In the genomic region with DNA sequence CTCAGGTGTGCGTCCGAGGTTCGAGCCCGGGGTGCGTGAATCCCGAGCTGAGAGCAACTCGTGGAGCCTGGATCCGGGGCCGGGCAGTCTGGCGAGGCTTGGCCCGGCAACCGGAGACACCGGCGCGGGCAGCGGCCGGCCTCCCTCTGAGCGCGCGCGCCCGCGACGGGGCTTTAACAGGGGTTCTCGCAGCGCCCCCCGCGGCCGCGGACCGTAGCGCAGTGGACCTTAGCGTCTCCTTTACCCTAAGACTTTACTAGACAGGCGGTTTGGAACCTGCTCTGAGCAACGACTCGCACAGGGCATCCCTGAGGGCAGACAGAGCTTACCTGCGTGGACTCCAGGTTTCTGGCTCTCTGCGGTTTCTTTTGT, we compare ENCODE assay signal across 8 mouse cellular contexts. TPM values are rescaled to one million over a fixed set of nuclear protein-coding genes. Genes with fewer than 3 reads are reported as not detected.
DNase-seq lines count a peak whose midpoint lies in the region; ATAC-seq and TF ChIP-seq lines count a peak whose summit lies in the region.

A gene (minus strand): TSS at position 167 of the 372 bp plus-strand sequence.

- H3K79me2 ChIP-seq in heart, adult 2 months (replicated peaks; ENCODE audit: control insufficient read depth, insufficient read depth, low read length): no peaks in the 10 kb centered on the region

- H3K9me3 ChIP-seq in embryonic facial prominence, embryonic 12.5 days: no peaks in the 10 kb centered on the region
- no peaks in the 10 kb centered on the region for H3K9me3 ChIP-seq in midbrain, embryonic 10.5 days (replicated peaks)

- 0 out of 2 replicates have a peak, but pooled peaks have one; percentile 24 for TF ChIP-seq POLR2A in heart, adult 2 months (IDR thresholded peaks at IDR 0.05; ENCODE audit: insufficient read depth, low read depth, low read length)
- TF ChIP-seq POLR2A in small intestine, adult 2 months (IDR thresholded peaks at IDR 0.05; ENCODE audit: low read depth, low read length): peak; percentile 44; the same call in 1 of the 2 replicates

- H3K27me3 ChIP-seq in embryonic facial prominence, embryonic 12.5 days: 0 out of 2 replicates have a peak, but pooled peaks cover 8% of the 10 kb centered on the region
- peaks cover 3% of the 10 kb centered on the region; the same call in 1 of the 2 replicates for H3K27me3 ChIP-seq in heart, adult 2 months (ENCODE audit: control insufficient read depth, insufficient read depth, low read length)
- H3K27me3 ChIP-seq in midbrain, embryonic 10.5 days (ENCODE audit: low read depth, poor library complexity, severe bottlenecking): peaks cover 80% of the 10 kb centered on the region
- peaks cover 10% of the 10 kb centered on the region for H3K27me3 ChIP-seq in small intestine, adult 2 months (ENCODE audit: control insufficient read depth, insufficient read depth, low read length)

- TF ChIP-seq CTCF in heart, adult 2 months (IDR thresholded peaks at IDR 0.05): peak; percentile 88
- TF ChIP-seq CTCF in small intestine, adult 2 months (IDR thresholded peaks at IDR 0.05; ENCODE audit: extremely low read depth, insufficient read length, insufficient replicate concordance, low read depth, low read length): peak; percentile 64

- no peak for TF ChIP-seq EP300 in heart, adult 2 months (IDR thresholded peaks at IDR 0.05; ENCODE audit: insufficient read depth, low read depth, low read length)

- 0 out of 2 replicates have a peak, but pooled peaks cover 6% of the 10 kb centered on the region for H3K36me3 ChIP-seq in embryonic facial prominence, embryonic 12.5 days
- H3K36me3 ChIP-seq in heart, adult 2 months (ENCODE audit: control insufficient read depth, insufficient read depth, low read length): no peaks in the 10 kb centered on the region
- H3K36me3 ChIP-seq in midbrain, embryonic 10.5 days: no peaks in the 10 kb centered on the region
- no peaks in the 10 kb centered on the region for H3K36me3 ChIP-seq in small intestine, adult 2 months (ENCODE audit: control insufficient read depth, insufficient read depth, low read length)

- ATAC-seq in embryonic facial prominence, embryonic 12.5 days (ENCODE audit: insufficient number of reproducible peaks, insufficient read depth, low FRiP score, low TSS enrichment): peak; percentile 64
- ATAC-seq in erythroblast, adult 5-6 weeks (replicated peaks; ENCODE audit: low FRiP score, poor library complexity, severe bottlenecking): no peak

- under 1% methylated on average over 38 of the region's 38 CpGs for WGBS in embryonic facial prominence, embryonic 12.5 days
- WGBS in heart, adult 2 months: 1% methylated on average over 38 of the region's 38 CpGs
- under 1% methylated on average over 38 of the region's 38 CpGs for WGBS in midbrain, embryonic 10.5 days
- 1% methylated on average over 38 of the region's 38 CpGs for WGBS in small intestine, adult 2 months

- no peak within 1 kb of the TSS for H3K27ac ChIP-seq in embryonic facial prominence, embryonic 12.5 days
- H3K27ac ChIP-seq in heart, adult 2 months: 0 out of 2 replicates have a peak within 1 kb of the TSS, but pooled peaks have one; percentile 31
- peak within 1 kb of the TSS; percentile 81 for H3K27ac ChIP-seq in midbrain, embryonic 10.5 days (replicated peaks)
- H3K27ac ChIP-seq in small intestine, adult 2 months (ENCODE audit: insufficient read depth, low read depth, low read length): no peak within 1 kb of the TSS

- H3K4me2 ChIP-seq in embryonic facial prominence, embryonic 12.5 days (replicated peaks): peak within 1 kb of the TSS; percentile 87

- H3K4me3 ChIP-seq in embryonic facial prominence, embryonic 12.5 days: peak within 1 kb of the TSS; percentile 70
- H3K4me3 ChIP-seq in heart, adult 2 months: peak within 1 kb of the TSS; percentile 54
- H3K4me3 ChIP-seq in midbrain, embryonic 10.5 days: peak within 1 kb of the TSS; percentile 66
- H3K4me3 ChIP-seq in small intestine, adult 2 months (ENCODE audit: low read depth, low read length): peak within 1 kb of the TSS; percentile 76

- peak within 1 kb of the TSS; percentile 71 for H3K9ac ChIP-seq in embryonic facial prominence, embryonic 12.5 days
- H3K9ac ChIP-seq in heart, adult 2 months (ENCODE audit: low read depth, low read length): peak within 1 kb of the TSS; percentile 67

- peaks cover 11% of the 10 kb centered on the region for H3K4me1 ChIP-seq in embryonic facial prominence, embryonic 12.5 days
- no peaks in the 10 kb centered on the region for H3K4me1 ChIP-seq in heart, adult 2 months (ENCODE audit: control insufficient read depth, insufficient read depth, low read length)
- peaks cover 12% of the 10 kb centered on the region for H3K4me1 ChIP-seq in midbrain, embryonic 10.5 days
- H3K4me1 ChIP-seq in small intestine, adult 2 months (ENCODE audit: control insufficient read depth, insufficient read depth, insufficient read length, low read length): peaks cover 4% of the 10 kb centered on the region; the same call in 1 of the 2 replicates

- DNase-seq in adrenal gland, postnatal 36 days: peak; percentile 90 to 92
- DNase-seq in heart, adult 2 months: peak; percentile 85 to 87
- DNase-seq in kidney, adult 18-20 months: peak; percentile 88
- peak; percentile 85 for DNase-seq in left cerebral cortex, postnatal 4 days
- DNase-seq in midbrain, embryonic 10.5 days (ENCODE audit: low spot score): peak; percentile 85

- intact Hi-C loops in heart, adult 2 months (cut with DNase I): no loop called here
- intact Hi-C loops in left cerebral cortex, postnatal 4 days (cut with DNase I): no loop called here

RNA-seq across cellular contexts. Expression of the gene that starts here (rescaled TPM):
- 1 to 10 TPM; 1.3 to 1.9 TPM for total RNA-seq in adrenal gland, postnatal 36 days (2021)
- 25.2 and 27.7 TPM in 2 replicates for polyA plus RNA-seq in embryonic facial prominence, embryonic 12.5 days (2016; fragmentation: Nextera tagmentation; extraction: Ambion mirVana)
- total RNA-seq in heart, adult 2 months (2021): 1 to 10 TPM; 1.2 to 2.3 TPM
- 1.9 and 2.3 TPM in 2 replicates for polyA plus RNA-seq in heart, adult 2 months (2012; rRNA removed)
- total RNA-seq in left cerebral cortex, postnatal 4 days (2021): 10 to 100 TPM; 21.4 TPM
- polyA plus RNA-seq in midbrain, embryonic 10.5 days (2016; fragmentation: Nextera tagmentation; extraction: Ambion mirVana): 13.2 and 14.7 TPM in 2 replicates
- 5.0 and 10.1 TPM in 2 replicates for polyA plus RNA-seq in small intestine, adult 2 months (2012; rRNA removed)
- total RNA-seq in erythroblast, adult 5-6 weeks (2015; ENCODE audit: low replicate concordance): not detected in 2 replicates
- total RNA-seq in erythroblast, adult 5-6 weeks (2017; ENCODE audit: low replicate concordance): not detected in 2 replicates

Comparison
In these comparisons a context has a peak if more than half of its experiments do, and no peak if none do; other contexts are left out.
1. RNA of the gene that starts here (total RNA-seq): 21.4 TPM in left cerebral cortex, postnatal 4 days; 1.2 to 2.3 TPM in heart, adult 2 months, 1.3 to 1.9 TPM in adrenal gland, postnatal 36 days and not detected in erythroblast, adult 5-6 weeks; every median in the first group is over 4 times any median in the second.
2. H3K27ac ChIP-seq: peak in heart, adult 2 months (single experiment) and midbrain, embryonic 10.5 days (single experiment); none in embryonic facial prominence, embryonic 12.5 days (single experiment) and small intestine, adult 2 months (single experiment).
3. Peak in every context shown above with its lines, with median percentiles within 50 percentile points of each other: DNase-seq and H3K4me3 ChIP-seq.